Mouse (Mus musculus): ENCODE measurements at regions not wholly inside any gene's neighbourhood (a gene's known extent, or its start where the extent isn't known, plus 50 kb on each side); places are given as distances from the start of the nearest gene placed in this dataset.

- DNase-seq = no peak
Observed at GRCm38 (mm10) chr15:62170337-62170736, 1247.5 kb upstream of the A1bg start.

DNA sequence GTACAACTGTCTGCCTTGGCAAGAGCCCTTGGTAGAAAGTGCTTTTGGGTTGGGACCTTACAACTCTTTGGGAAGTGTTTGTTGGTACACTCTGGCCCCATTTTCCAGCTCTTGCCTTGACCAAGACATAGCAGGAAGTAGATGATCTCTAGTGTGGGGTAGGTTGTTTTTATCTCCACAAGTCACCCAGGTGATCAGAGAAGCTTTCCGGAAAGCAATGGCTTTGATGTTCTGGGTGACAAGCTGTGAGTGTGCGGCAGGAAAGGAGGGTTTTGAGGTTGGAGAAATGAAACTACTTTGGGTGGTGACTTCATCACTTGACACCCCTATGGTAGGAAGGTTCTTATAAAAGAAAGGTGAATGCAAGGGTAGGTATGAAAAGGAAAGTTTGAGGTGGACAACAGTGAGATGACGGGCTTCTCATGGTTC, 1246.8 kb upstream of the A1bg start:
- no peak for DNase-seq

DNA sequence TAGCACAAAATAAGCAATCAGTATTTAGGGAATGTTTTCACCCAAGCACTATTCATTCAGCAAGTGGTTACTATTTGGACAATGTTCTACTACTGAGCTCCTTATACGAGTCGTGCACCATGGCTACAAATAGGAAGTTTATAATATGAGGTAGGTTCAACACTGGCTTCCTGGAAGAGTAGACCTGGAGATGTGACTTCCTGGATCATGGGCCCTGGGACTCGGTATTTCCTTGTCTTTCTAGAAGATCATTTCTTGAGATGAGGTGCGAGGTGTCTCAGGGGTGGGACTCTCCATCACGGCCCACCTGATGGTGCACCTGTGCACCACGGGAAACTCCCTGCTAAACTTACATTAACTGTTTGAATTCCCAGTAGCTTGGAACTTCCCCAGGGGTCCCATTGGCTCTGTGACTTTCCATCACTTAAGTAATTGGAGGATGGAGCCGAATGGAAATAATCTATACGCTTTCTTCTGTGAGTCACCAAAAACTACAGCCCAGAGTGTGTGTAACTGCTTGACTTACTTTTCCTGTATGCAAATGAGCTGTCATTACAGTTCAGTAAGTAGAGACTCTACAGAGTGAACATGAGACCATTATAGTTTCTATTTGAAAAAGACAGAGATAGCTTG, 1246.3 kb upstream of the A1bg start:
- DNase-seq = no peak

GRCm38 (mm10) chr15:62168522-62168921, 1245.7 kb upstream of the A1bg start:
- no peak for DNase-seq

DNA sequence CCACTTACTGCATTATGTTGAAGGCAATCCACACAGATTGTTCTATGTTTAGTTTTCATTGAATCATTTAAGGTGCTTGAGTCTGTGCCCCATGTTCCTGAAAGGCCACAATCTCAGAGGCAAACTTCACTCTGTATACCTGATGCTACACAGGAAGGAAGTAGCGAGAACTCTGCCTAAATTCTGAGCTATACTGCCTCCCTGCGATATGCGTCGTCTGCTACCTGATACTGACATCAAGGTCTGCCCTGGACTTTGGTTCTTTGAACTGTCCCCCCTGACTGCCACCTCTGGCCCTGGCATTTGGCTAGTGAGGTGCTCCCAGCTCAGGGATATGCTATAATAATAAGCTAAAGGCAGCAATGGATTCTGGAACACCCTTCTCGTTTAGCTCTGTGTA, 1244.0 kb upstream of the A1bg start:
- DNase-seq = no peak

DNA sequence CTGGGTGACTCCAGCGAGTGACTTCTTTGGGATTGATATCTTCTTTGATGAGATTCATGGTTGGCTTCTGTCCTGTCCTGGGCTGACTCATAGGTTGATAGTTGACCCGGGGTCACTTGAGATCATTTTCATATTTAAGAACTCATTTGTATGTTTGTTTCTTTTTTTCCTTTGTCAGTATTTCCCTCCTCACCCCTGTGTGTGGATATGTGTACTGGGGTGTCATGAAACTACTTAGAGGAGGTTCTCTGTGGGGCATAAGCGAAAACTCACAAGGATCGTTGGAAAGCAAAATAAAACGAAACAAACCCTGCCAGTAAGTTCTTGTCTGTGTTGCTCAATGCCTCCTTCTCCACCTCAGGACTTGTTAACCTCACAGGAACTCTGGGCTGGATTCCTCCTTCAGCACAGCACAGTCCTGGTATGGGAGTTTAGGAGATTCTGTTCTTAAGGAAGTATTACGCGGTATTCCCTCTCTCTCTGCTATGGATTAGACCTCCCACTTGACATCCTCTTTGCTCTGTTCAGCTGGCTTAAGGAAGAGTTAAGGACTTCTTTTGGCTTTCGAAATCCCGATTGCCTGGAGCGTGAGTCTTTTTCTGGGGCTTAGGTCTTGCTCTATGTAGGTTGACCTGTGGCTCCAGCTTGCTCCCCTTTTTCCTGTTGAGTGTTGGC, 1243.2 kb upstream of the A1bg start:
- DNase-seq = no peak

DNA sequence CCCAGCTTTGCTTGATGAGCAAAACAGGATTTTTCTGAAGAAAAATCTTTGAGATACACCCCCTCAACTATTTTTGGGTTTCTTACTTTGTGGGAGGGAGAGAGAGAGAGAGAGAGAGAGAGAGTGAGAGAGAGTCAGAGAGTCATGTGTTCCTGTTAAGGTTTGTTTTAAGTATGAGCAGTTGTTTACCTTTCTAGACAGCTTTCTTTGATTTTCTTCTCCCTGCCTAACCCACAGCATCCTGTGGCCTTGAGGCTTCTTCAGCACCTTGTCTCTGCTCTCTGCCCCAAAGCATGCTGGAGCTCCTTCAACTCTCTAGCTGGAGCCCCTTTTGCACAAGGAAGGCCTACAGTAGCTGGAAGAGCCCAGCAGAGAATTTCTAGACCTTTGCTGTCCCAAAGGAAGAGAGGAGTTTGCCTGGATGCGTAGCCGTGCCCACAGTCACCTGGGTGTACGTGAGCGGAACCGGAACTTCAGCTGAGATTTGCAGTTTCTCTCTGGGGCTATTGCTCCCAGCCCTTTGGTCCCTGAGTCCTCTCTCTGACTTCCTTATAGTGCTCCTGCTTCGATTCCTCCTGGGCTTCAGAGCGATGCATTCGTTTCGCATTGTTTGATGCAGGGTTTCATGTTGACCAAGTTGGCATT, 1242.1 kb upstream of the A1bg start:
- no peak for DNase-seq

GRCm38 (mm10) chr15:62163203-62163602, 1240.4 kb upstream of the A1bg start:
- no peak for DNase-seq

DNA sequence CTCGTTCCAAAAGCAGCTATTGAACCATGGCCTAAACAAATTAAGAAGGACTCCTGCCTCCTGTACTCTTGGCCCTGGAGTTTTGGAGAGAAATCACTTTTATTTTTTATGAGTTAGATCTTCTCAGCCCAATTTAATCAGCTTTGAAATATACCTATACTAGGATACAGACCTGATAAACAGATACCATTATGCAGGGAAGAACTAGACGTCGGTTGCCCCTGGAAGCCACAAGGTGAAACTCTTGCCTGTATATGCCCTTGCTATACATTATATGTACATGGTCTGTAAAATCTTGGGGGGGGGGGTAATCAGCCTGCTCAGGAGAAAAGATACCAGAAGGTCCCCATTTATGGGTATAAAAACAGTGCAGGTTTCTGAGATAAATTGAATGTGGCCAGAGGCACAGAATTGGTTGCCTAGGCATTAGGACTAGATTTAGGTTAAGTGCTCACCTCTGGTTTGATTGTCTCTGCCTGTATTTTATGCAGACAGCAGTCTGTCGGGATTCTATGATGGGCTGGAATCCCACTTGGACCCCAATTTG, 1239.9 kb upstream of the A1bg start:
- DNase-seq = no peak

DNA sequence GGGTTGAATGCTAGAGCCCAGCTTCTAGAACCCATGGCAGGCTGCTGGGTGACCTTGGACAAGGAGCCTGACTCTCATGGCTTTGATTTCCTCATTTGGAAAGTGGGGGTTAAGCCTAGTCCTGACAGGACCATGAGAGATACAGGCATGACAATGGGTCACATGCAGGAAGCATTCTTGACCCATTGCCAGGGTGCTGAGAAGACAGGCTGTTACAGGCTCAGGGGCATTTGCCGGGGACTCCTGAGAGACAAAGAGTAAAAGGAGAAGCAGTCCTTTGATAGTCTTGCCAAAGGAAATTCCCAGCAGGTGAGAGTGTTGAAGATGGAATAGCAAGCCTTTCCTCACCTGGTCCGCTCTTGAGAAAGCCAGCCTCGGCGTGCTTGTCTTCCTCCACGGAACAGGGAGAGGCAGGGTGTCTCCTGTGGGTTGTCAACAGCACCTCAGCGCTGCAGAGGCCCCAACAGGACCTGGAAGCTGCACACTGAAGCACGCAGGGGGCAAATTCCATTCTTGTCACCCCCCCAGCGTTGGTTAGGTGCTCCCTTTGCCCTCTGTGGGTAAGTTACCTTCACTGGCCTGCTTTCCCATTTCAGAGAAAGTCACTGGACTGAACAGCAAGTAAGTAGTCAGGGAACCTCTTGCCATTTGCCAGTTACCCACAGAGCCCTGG, 1239.3 kb upstream of the A1bg start:
- DNase-seq = no peak

DNA sequence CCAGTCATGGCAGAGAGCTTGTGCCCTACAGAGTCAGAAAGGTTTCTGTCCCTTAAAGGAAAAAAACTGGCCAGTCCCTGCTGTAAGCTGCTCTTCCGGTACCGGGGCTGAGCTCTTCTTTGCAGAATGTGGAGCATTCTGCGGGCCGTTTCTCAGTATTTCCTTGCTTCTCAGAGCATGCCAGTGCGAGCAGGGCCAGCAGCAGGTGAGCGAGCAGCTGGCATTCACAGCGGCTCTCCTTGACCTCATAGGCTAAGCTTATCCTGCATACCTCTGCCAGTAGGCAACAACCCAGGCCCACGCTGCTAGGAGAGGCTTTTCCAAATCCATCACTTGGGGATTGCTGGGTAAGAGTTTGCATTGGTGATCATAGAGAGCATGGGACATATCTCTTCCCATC, 1238.2 kb upstream of the A1bg start:
- DNase-seq = no peak

GRCm38 (mm10) chr15:62158875-62159675, 1236.3 kb upstream of the A1bg start:
- no peak for DNase-seq

DNA sequence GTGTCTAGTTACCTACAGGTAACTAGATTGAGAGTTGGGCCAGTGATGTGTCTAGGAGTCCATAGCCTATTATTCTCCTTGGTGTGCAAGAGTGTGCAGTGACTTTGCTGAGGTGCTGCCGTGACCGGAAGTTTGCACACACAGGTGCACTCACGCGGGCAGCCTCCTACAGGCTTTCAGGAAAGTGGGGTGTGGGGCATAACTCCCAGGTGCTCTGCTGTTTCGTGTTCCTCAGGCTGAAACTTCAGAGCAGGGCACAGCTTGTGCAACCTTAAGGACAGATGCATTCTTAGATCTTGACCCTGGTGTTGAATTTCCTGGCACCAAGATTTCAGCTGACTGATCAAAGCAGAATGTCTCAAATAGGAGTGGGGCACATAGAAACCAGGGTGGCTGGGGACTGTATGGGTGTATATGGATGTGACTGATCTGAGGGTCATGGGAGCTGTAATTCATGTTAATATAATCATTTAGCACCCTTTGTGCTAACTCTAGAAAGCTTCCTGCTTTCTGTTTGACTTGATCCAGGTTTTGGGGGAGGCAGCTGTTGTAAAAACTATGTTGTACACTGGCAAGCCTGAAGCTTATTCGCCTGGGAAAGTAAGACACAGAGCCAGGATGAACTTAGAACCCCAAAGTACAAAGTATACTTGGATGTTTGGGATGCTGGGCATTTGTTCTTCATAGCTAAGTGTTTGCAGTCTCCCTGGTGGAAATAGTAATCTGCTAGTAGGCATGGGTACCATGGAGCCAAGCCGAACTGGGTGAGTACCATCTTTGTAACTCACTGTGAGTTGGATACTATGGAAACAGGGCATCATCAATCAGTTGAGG, 1234.6 kb upstream of the A1bg start:
- DNase-seq = no peak

DNA sequence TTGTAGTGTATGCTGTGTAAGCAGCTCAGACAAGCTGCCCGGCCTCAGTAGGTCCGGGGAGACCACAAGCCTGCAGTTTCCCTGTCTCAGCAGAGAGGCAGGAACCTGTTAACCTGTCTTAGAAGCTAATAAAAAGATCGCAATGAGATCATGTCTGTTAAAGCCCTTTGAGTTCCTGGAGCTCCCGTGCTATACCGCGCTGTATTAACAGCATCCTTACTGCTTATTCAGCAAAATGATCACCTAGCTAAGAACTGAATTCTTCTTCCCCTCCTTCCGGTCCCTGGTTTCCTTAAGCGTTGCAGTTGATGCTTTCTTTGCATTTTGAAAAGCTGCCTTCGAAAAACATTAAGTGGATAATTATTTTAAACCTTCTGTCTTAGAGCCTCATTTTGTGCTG, 1230.4 kb upstream of the A1bg start:
- DNase-seq = no peak

GRCm38 (mm10) chr15:62152133-62152532, 1229.3 kb upstream of the A1bg start:
- no peak for DNase-seq

DNA sequence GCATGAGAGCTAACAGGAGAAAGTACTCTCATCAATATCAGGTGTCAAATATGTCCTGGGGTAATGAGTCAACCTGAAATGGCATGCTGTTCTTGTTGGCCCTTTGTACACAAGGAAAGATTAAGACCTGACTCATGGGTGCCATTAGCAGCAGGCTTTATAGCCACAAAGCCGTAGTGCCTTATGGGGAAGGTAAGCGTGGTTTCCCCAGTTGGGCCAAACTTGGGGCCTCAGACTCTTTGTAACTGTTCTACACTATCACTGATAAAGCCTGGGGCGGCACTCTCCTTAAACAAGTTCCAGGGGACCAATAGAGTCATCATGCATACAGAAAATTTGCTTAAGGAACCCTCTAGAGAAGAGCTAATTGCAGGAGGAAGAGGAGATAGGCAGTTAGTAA, 1228.9 kb upstream of the A1bg start:
- no peak for DNase-seq

GRCm38 (mm10) chr15:62150296-62150695, 1227.5 kb upstream of the A1bg start:
- no peak for DNase-seq

GRCm38 (mm10) chr15:62148680-62149237, 1225.9 kb upstream of the A1bg start:
- DNase-seq = no peak

- DNase-seq = no peak
Observed at GRCm38 (mm10) chr15:62147343-62147953, 1224.6 kb upstream of the A1bg start.

DNA sequence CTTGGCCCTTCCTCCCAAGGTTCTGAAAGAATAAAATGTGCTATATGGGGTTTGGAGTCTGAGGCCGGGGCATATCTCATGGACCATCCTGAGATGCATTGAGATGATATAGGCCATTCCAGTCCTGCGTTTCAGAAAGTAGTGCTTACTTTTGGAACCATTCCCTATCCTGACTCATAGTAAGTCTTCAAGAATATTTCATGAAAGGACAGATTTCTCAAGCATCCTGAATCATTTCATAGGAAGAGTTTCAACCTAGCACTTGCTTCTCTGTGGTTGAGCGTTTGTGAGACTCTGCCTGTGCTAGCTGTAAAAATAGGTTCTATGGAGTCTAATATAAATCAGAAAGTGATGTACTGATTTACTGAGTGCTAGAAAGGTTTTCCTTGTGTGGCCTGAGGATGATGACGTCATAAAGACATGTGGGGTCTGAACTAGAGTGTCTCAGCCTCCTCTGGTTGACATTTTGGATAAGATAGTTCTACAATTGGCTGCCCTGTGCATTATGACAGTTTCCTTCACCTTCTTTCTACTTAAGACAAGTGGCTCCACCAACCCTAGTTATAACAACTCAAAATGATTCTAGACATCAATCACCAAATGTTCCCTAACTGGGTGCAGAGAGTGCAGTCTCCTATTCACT, 1223.0 kb upstream of the A1bg start:
- no peak for DNase-seq

Data from lung, postnatal 4 days (tissue).